Mouse (Mus musculus): Measurements from ENCODE around the gene Mpzl3. TPM values are rescaled to one million over a fixed set of nuclear protein-coding genes. Genes with fewer than 3 reads are reported as not detected.

The Mpzl3 gene
- 0.99 and 1.4 TPM in 2 replicates for polyA plus RNA-seq (2015; fragmentation: Nextera tagmentation; extraction: Ambion mirVana)

DNA sequence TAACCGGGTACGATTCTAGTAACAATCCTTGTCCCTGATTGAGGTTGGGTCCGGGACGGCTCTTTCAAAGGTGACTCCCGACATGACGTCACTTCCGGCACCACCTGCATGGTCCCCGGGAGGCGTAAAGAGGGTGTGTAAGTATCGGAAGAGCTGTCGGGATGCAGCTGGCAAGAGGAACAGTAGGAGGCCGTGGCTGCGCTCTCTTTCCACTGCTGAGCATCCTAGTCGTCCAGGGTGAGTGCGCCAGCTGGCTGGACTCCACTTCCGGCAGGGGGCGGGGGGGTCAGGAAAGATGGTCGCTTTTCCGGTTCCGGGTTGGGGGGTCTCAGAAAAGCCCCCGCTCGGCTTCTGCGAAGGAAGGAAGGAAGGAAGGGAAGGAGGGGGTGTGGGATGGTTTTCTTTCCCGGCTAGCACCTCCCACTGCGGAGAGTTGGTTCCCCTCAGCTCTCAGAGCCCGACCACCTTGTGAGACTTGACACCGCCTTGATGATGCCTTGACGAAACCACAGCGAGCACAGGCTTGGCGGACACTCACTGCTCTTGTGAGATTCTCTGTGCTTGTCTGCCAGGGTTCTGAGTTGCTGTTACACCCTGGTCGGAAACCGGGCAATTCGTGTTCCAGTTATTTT lies at the start of gene Mpzl3:
Mpzl3 (plus strand) TSS at position 105 of the 632 bp plus-strand sequence.
- Histone ChIP-seq H3K36me3 (replicated peaks; ENCODE audit: insufficient read depth, low read length) (peaks cover 2% of the 10 kb centered on the region; the same call in 1 of the 2 replicates), H3K4me3 (ENCODE audit: low read depth, low read length) (peak within 1 kb of the TSS; percentile 53), H3K4me2 (ENCODE audit: low read depth, low read length) (peak within 1 kb of the TSS; percentile 71), H3K27ac (ENCODE audit: low read depth) (peak within 1 kb of the TSS; percentile 91), H3K4me1 (ENCODE audit: insufficient read depth) (no peaks in the 10 kb centered on the region; the same call in 1 of the 2 replicates), H3K9ac (replicated peaks) (peak within 1 kb of the TSS; percentile 51), H3K27me3 (ENCODE audit: insufficient read depth, low read length) (0 out of 2 replicates have a peak, but pooled peaks cover 5% of the 10 kb centered on the region), H3K9me3 (ENCODE audit: low read length) (no peaks in the 10 kb centered on the region)
- peak; percentile 87 for ATAC-seq
- peak; percentile 81 for DNase-seq
- 3% methylated on average over 33 of the region's 33 CpGs for WGBS (ENCODE audit: insufficient replicate concordance)
- TF ChIP-seq EP300 (IDR thresholded peaks at IDR 0.05; ENCODE audit: low read depth) (no peak), CTCF (IDR thresholded peaks at IDR 0.05; ENCODE audit: low read depth) (peak; percentile 20; the same call in 1 of the 2 replicates)

DNA sequence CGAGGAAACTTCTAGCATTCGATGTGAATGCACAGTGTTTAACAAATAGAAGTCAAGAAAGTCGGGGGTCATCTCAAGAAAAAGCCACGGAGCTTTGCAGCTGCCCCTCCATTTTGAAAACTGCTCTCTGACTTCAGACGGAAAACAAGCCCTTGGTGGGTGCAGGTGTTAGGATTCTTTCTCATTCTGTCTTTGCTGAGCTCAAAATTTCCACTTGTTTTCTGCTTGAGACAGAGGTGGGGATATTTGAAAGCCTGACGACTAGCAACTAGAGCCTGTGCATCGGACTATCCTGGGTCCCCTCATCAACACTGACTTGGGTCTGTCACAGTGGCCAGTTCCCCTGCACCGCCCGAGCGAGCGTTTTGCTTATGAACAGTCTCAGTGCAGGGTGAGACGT lies 47.6 kb upstream of the Mpzl3 start:
- H3K4me1 ChIP-seq (ENCODE audit: insufficient read depth): no peaks in the 10 kb centered on the region
- H3K4me2 ChIP-seq (ENCODE audit: low read depth, low read length): no peak overlapping the region
- DNase-seq (no peak), ATAC-seq (no peak)
- no peak overlapping the region for H3K9ac ChIP-seq (replicated peaks)
- TF ChIP-seq CTCF (IDR thresholded peaks at IDR 0.05; ENCODE audit: low read depth) (no peak), EP300 (IDR thresholded peaks at IDR 0.05; ENCODE audit: low read depth) (no peak)
- H3K27me3 ChIP-seq (ENCODE audit: insufficient read depth, low read length): no peaks in the 10 kb centered on the region
- 65% methylated on average over 12 of the region's 12 CpGs for WGBS (ENCODE audit: insufficient replicate concordance)
- H3K9me3 ChIP-seq (ENCODE audit: low read length): no peaks in the 10 kb centered on the region
- no peak overlapping the region for H3K4me3 ChIP-seq (ENCODE audit: low read depth, low read length)
- H3K36me3 ChIP-seq (replicated peaks; ENCODE audit: insufficient read depth, low read length): no peaks in the 10 kb centered on the region
- no peak overlapping the region for H3K27ac ChIP-seq (ENCODE audit: low read depth)

DNA sequence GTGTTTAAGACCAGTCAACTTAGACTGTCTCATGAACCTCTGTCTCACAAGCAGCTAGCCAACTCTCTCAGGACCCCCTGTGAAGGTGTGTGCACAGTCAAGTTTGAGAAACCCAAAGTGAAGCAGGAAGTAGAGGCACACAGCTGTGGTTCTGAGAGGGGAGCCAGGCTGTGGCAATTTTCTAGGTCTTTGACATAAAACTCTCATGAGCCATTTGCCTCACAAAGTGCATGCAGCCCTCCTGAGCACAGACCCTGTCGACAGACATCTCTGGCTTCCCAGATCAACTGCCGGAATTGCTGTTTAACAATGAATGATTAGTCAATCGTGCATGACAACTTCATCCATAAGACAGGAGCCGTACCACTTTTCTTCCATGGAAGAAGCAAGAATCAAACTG lies 46.6 kb upstream of the Mpzl3 start:
- Histone ChIP-seq H3K36me3 (replicated peaks; ENCODE audit: insufficient read depth, low read length) (no peaks in the 10 kb centered on the region), H3K27me3 (ENCODE audit: insufficient read depth, low read length) (no peaks in the 10 kb centered on the region), H3K27ac (ENCODE audit: low read depth) (no peak overlapping the region), H3K4me2 (ENCODE audit: low read depth, low read length) (no peak overlapping the region), H3K4me3 (ENCODE audit: low read depth, low read length) (no peak overlapping the region), H3K9me3 (ENCODE audit: low read length) (no peaks in the 10 kb centered on the region), H3K4me1 (ENCODE audit: insufficient read depth) (no peaks in the 10 kb centered on the region), H3K9ac (replicated peaks) (no peak overlapping the region)
- ATAC-seq (no peak), DNase-seq (no peak)
- TF ChIP-seq CTCF (IDR thresholded peaks at IDR 0.05; ENCODE audit: low read depth) (no peak), EP300 (IDR thresholded peaks at IDR 0.05; ENCODE audit: low read depth) (no peak)
- WGBS (ENCODE audit: insufficient replicate concordance): 80% methylated on average over 4 of the region's 4 CpGs

DNA sequence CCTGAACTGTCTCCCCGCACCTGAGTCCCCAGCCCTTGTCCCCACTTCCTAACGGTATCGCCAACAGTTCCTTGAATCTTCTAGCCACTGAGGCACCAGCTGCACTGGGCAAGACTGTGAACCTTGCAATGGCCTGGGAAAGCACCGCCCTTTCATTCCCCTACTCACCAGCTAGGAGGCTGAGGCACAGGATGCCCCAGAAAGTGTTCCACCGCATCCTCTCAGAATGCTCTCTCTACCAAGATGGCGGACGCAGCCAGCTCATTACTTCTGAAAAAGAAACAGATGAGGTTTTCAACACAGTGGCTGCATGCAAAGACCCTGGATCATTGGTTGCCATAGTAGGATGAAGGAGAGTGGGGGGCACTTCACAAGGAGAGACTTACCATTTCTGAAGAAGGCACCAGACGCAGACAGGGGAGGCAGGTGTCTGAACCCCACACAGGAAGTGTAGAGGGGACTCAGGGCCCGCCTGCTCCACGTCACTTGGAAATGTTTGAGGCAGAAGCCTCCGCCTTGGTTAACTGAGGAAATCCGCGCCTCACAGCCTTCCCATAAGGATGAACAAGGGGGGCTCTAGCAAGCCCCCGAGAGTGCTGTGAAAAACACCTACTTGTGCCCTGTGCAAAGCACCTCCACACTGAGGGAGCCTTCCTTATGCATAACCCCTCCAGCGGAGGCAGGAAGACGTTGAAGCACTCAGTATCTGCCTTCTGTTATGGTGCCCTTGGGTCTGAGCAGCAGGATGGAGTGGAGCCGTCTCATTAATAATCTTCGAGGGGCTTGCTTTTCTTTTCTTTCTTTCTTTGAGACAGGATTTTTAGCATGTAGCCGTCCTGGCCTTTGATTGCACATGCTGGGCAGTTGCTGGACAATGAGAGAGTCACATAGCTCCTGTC lies 45.6 kb upstream of the Mpzl3 start, which contains the start of gene Cd3e:
Cd3e (minus strand) TSS at position 448 of the 899 bp plus-strand sequence.
- TF ChIP-seq CTCF (IDR thresholded peaks at IDR 0.05; ENCODE audit: low read depth) (no peak), EP300 (IDR thresholded peaks at IDR 0.05; ENCODE audit: low read depth) (no peak)
- no peak for DNase-seq
- H3K4me3 ChIP-seq (ENCODE audit: low read depth, low read length): no peak within 1 kb of the TSS

DNA sequence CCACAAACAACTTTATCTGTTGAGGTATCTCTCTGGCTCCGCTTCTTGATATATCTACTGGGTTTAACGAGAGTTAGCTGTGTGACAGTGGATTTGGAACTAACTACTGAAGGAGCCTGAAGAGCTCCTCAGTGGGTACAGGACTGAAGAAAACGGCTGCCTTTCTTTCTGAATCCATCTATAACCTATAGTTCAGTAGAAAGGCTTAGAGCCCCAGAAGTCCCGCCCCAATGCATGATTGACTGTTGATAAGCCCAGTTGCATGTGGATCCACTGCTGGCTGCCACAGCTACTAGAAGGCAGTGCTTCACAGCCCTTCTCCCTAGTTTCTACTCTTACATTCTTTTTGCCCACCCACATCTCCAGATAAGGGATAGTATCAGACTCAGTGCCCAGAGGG lies 44.5 kb upstream of the Mpzl3 start:
- ATAC-seq: no peak
- Histone ChIP-seq H3K4me1 (ENCODE audit: insufficient read depth) (no peaks in the 10 kb centered on the region), H3K4me3 (ENCODE audit: low read depth, low read length) (no peak overlapping the region), H3K4me2 (ENCODE audit: low read depth, low read length) (no peak overlapping the region), H3K9ac (replicated peaks) (no peak overlapping the region), H3K27me3 (ENCODE audit: insufficient read depth, low read length) (no peaks in the 10 kb centered on the region), H3K9me3 (ENCODE audit: low read length) (no peaks in the 10 kb centered on the region), H3K27ac (ENCODE audit: low read depth) (no peak overlapping the region), H3K36me3 (replicated peaks; ENCODE audit: insufficient read depth, low read length) (no peaks in the 10 kb centered on the region)
- 51% methylated on average over 4 of the region's 4 CpGs for WGBS (ENCODE audit: insufficient replicate concordance)
- TF ChIP-seq CTCF (IDR thresholded peaks at IDR 0.05; ENCODE audit: low read depth) (no peak), EP300 (IDR thresholded peaks at IDR 0.05; ENCODE audit: low read depth) (no peak)
- no peak for DNase-seq

More for the DNA sequence above, 45.6 kb upstream of the Mpzl3 start, which contains the start of gene Cd3e:
- Histone ChIP-seq H3K9ac (replicated peaks) (no peak within 1 kb of the TSS), H3K4me1 (ENCODE audit: insufficient read depth) (no peaks in the 10 kb centered on the region), H3K9me3 (ENCODE audit: low read length) (no peaks in the 10 kb centered on the region), H3K27ac (ENCODE audit: low read depth) (no peak within 1 kb of the TSS), H3K4me2 (ENCODE audit: low read depth, low read length) (no peak within 1 kb of the TSS), H3K27me3 (ENCODE audit: insufficient read depth, low read length) (no peaks in the 10 kb centered on the region), H3K36me3 (replicated peaks; ENCODE audit: insufficient read depth, low read length) (no peaks in the 10 kb centered on the region)
- WGBS (ENCODE audit: insufficient replicate concordance): 77% methylated on average over 19 of the region's 19 CpGs
- ATAC-seq: no peak

DNA sequence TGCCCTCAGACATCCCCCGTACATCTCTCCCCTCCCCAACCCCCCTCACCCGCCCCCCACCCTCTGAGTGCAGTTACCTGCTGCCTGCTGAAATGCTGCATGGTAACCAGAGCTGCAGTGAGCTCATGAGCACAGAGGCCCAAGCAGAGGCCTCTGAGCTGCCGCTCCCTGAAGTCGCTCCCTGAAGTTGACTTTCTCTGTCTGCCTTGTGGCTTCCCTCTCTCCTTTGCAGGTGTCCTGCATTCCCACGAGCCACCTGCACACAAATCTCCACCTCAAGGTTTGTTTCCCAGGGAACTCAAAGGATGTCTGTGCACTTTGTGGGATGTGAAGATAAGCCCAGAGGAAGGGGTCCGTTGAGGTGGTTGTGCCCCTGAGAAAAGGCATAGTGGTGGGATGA lies 43.7 kb upstream of the Mpzl3 start:
- Histone ChIP-seq H3K4me3 (ENCODE audit: low read depth, low read length) (no peak overlapping the region), H3K27ac (ENCODE audit: low read depth) (no peak overlapping the region), H3K36me3 (replicated peaks; ENCODE audit: insufficient read depth, low read length) (no peaks in the 10 kb centered on the region), H3K9ac (replicated peaks) (no peak overlapping the region), H3K9me3 (ENCODE audit: low read length) (no peaks in the 10 kb centered on the region), H3K4me1 (ENCODE audit: insufficient read depth) (no peaks in the 10 kb centered on the region), H3K27me3 (ENCODE audit: insufficient read depth, low read length) (no peaks in the 10 kb centered on the region), H3K4me2 (ENCODE audit: low read depth, low read length) (no peak overlapping the region)
- no peak for TF ChIP-seq EP300 (IDR thresholded peaks at IDR 0.05; ENCODE audit: low read depth)
- no peak for TF ChIP-seq CTCF (IDR thresholded peaks at IDR 0.05; ENCODE audit: low read depth)
- ATAC-seq (no peak), DNase-seq (no peak)
- 49% methylated on average over 6 of the region's 6 CpGs for whole genome bisulfite sequencing (ENCODE audit: insufficient replicate concordance)
